Mouse (Mus musculus): ENCODE data around the gene N4bp2l1. TPM values are rescaled to one million over a fixed set of nuclear protein-coding genes. Genes with fewer than 3 reads are reported as not detected.

The N4bp2l1 gene
- polyA plus RNA-seq, 1 experiment: 29.0 TPM

GRCm38 (mm10) chr5:150599301-150600294 lies 2.6 kb upstream of the N4bp2l1 start:
- DNase-seq (ENCODE audit: low read depth in 1 of 2, low spot score in 2 of 2): no peak
- Histone ChIP-seq H3K27me3 (ENCODE audit: control insufficient read depth, insufficient read depth, low read length) (no peaks in the 10 kb centered on the region), H3K27ac (ENCODE audit: insufficient read depth, low read length) (peak overlapping the region; percentile 90), H3K4me3 (ENCODE audit: extremely low read depth, insufficient read depth, insufficient read length) (peak overlapping the region; percentile 45), H3K36me3 (ENCODE audit: control insufficient read depth, insufficient read depth, low read length) (no peaks in the 10 kb centered on the region), H3K4me1 (ENCODE audit: control insufficient read depth, insufficient read depth, insufficient read length) (peaks cover 18% of the 10 kb centered on the region)
- TF ChIP-seq CTCF (IDR thresholded peaks at IDR 0.05; ENCODE audit: extremely low read depth, insufficient read depth, insufficient read length, insufficient replicate concordance): no peak
- no peak for TF ChIP-seq POLR2A (IDR thresholded peaks at IDR 0.05; ENCODE audit: low read depth, low read length)
- 42% methylated on average over 13 of the region's 13 CpGs for WGBS

GRCm38 (mm10) chr5:150598202-150599119 lies 1.5 kb upstream of the N4bp2l1 start:
- peak overlapping the region; percentile 38; the same call in 1 of the 2 replicates for H3K4me3 ChIP-seq (ENCODE audit: extremely low read depth, insufficient read depth, insufficient read length)
- no peaks in the 10 kb centered on the region for H3K27me3 ChIP-seq (ENCODE audit: control insufficient read depth, insufficient read depth, low read length)
- no peaks in the 10 kb centered on the region for H3K36me3 ChIP-seq (ENCODE audit: control insufficient read depth, insufficient read depth, low read length)
- H3K4me1 ChIP-seq (ENCODE audit: control insufficient read depth, insufficient read depth, insufficient read length): peaks cover 18% of the 10 kb centered on the region
- WGBS: 19% methylated on average over 21 of the region's 21 CpGs
- TF ChIP-seq CTCF (IDR thresholded peaks at IDR 0.05; ENCODE audit: extremely low read depth, insufficient read depth, insufficient read length, insufficient replicate concordance) (no peak), POLR2A (IDR thresholded peaks at IDR 0.05; ENCODE audit: low read depth, low read length) (no peak)
- peak overlapping the region; percentile 70 for H3K27ac ChIP-seq (ENCODE audit: insufficient read depth, low read length)
- DNase-seq (ENCODE audit: low read depth in 1 of 2, low spot score in 2 of 2): no peak

- H3K36me3 ChIP-seq (ENCODE audit: control insufficient read depth, insufficient read depth, low read length): no peaks in the 10 kb centered on the region
- peak overlapping the region; percentile 71 for H3K27ac ChIP-seq (ENCODE audit: insufficient read depth, low read length)
- TF ChIP-seq CTCF (IDR thresholded peaks at IDR 0.05; ENCODE audit: extremely low read depth, insufficient read depth, insufficient read length, insufficient replicate concordance) (no peak), POLR2A (IDR thresholded peaks at IDR 0.05; ENCODE audit: low read depth, low read length) (no peak)
- WGBS: 17% methylated on average over 11 of the region's 11 CpGs
- DNase-seq (ENCODE audit: low read depth in 1 of 2, low spot score in 2 of 2): peak; percentile 57 to 66
- peaks cover 21% of the 10 kb centered on the region for H3K4me1 ChIP-seq (ENCODE audit: control insufficient read depth, insufficient read depth, insufficient read length)
- no peak overlapping the region for H3K4me3 ChIP-seq (ENCODE audit: extremely low read depth, insufficient read depth, insufficient read length)
- H3K27me3 ChIP-seq (ENCODE audit: control insufficient read depth, insufficient read depth, low read length): no peaks in the 10 kb centered on the region
These were observed 1.5 kb downstream of the N4bp2l1 start for GRCm38 (mm10) chr5:150595366-150596016.

- H3K27me3 ChIP-seq (ENCODE audit: control insufficient read depth, insufficient read depth, low read length): no peaks in the 10 kb centered on the region
- H3K4me3 ChIP-seq (ENCODE audit: extremely low read depth, insufficient read depth, insufficient read length): peak overlapping the region; percentile 64
- TF ChIP-seq CTCF (IDR thresholded peaks at IDR 0.05; ENCODE audit: extremely low read depth, insufficient read depth, insufficient read length, insufficient replicate concordance): no peak
- no peak; the same call in 1 of the 2 replicates for TF ChIP-seq POLR2A (IDR thresholded peaks at IDR 0.05; ENCODE audit: low read depth, low read length)
- 18% methylated on average over 17 of the region's 17 CpGs for WGBS
- peaks cover 15% of the 10 kb centered on the region; the same call in 1 of the 2 replicates for H3K4me1 ChIP-seq (ENCODE audit: control insufficient read depth, insufficient read depth, insufficient read length)
- no peaks in the 10 kb centered on the region for H3K36me3 ChIP-seq (ENCODE audit: control insufficient read depth, insufficient read depth, low read length)
- H3K27ac ChIP-seq (ENCODE audit: insufficient read depth, low read length): peak overlapping the region; percentile 75
- no peak for DNase-seq (ENCODE audit: low read depth in 1 of 2, low spot score in 2 of 2)
These were observed 2.2 kb downstream of the N4bp2l1 start for GRCm38 (mm10) chr5:150594649-150595339.

GRCm38 (mm10) chr5:150593756-150594648 lies 3.0 kb downstream of the N4bp2l1 start:
- Histone ChIP-seq H3K4me3 (ENCODE audit: extremely low read depth, insufficient read depth, insufficient read length) (peak overlapping the region; percentile 64), H3K27me3 (ENCODE audit: control insufficient read depth, insufficient read depth, low read length) (no peaks in the 10 kb centered on the region), H3K4me1 (ENCODE audit: control insufficient read depth, insufficient read depth, insufficient read length) (peaks cover 15% of the 10 kb centered on the region; the same call in 1 of the 2 replicates), H3K27ac (ENCODE audit: insufficient read depth, low read length) (peak overlapping the region; percentile 75), H3K36me3 (ENCODE audit: control insufficient read depth, insufficient read depth, low read length) (no peaks in the 10 kb centered on the region)
- TF ChIP-seq CTCF (IDR thresholded peaks at IDR 0.05; ENCODE audit: extremely low read depth, insufficient read depth, insufficient read length, insufficient replicate concordance): no peak
- TF ChIP-seq POLR2A (IDR thresholded peaks at IDR 0.05; ENCODE audit: low read depth, low read length): peak; percentile 34
- peak in 1 of 2 experiments; percentile 73 for DNase-seq (ENCODE audit: low read depth in 1 of 2, low spot score in 2 of 2)
- WGBS: under 1% methylated on average over 97 of the region's 102 CpGs
